Mouse (Mus musculus) liver, embryonic 13.5 days (tissue): ENCODE results near the gene Whamm. TPM values are rescaled to one million over a fixed set of nuclear protein-coding genes. Genes with fewer than 3 reads are reported as not detected.

Experiments
- ATAC-seq: fragments of 200-750 bp; cut with Nextera tagmentation; 2 replicates; pipeline ENCODE4 v1.8.0; 2017; ENCODE audit warnings: low read depth, mild to moderate bottlenecking, moderate number of reproducible peaks, moderate library complexity
- DNase-seq: peaks from one replicate; pipeline ENCODE4 v3.0.0; 2022
- H3K27ac ChIP-seq: fragments of 300-500 bp; sonication (generic); 2 replicates; pipeline ENCODE4 v1.5.1; 2015; ENCODE audit warnings: moderate library complexity, mild to moderate bottlenecking, inconsistent platforms
- H3K27me3 ChIP-seq: fragments of 300-500 bp; sonication (generic); 2 replicates; pipeline ENCODE4 v1.6.1; 2015; ENCODE audit warnings: mild to moderate bottlenecking, inconsistent platforms
- H3K36me3 ChIP-seq: fragments of 300-500 bp; sonication (generic); 2 replicates; pipeline ENCODE4 v1.6.1; 2015; ENCODE audit warnings: mild to moderate bottlenecking, inconsistent platforms
- H3K4me1 ChIP-seq: fragments of 300-500 bp; sonication (generic); replicated peaks from 2 replicates; pipeline ENCODE4 v1.6.1; 2015; ENCODE audit warnings: inconsistent platforms
- H3K4me2 ChIP-seq: fragments of 300-500 bp; sonication (generic); 2 replicates; pipeline ENCODE4 v1.6.1; 2015; ENCODE audit warnings: inconsistent platforms, mild to moderate bottlenecking, moderate library complexity
- H3K4me3 ChIP-seq: fragments of 300-500 bp; sonication (generic); replicated peaks from 2 replicates; pipeline ENCODE4 v1.5.1; 2015; ENCODE audit warnings: mild to moderate bottlenecking, inconsistent platforms
- H3K9ac ChIP-seq: fragments of 300-500 bp; sonication (generic); 2 replicates; pipeline ENCODE4 v1.6.1; 2015; ENCODE audit warnings: mild to moderate bottlenecking, inconsistent platforms
- H3K9me3 ChIP-seq: fragments of 300-500 bp; sonication (generic); replicated peaks from 2 replicates; pipeline ENCODE4 v1.6.1; 2016; ENCODE audit warnings: inconsistent platforms
- WGBS: fragments of 180-500 bp; shearing (Covaris S2); methylation state at CpG from one replicate; pipeline ENCODE4 v1.1.7; 2015; ENCODE audit not compliant: insufficient replicate concordance; 5-methylcytosine and 5-hydroxymethylcytosine counted together
- polyA plus RNA-seq: library from polyadenylated mRNA; unstranded; fragments of >200 nt; fragmentation: Nextera tagmentation; extraction: Ambion mirVana; gene quantifications from 2 replicates; pipeline ENCODE4 v1.2.1, GENCODE M21; 2015

The Whamm gene
- polyA plus RNA-seq, 1 experiment from 2014 or later: 4.0 TPM

- ATAC-seq: no peak
- no peak for DNase-seq
Observed at GRCm38 (mm10) chr7:81565381-81566055, 5.5 kb upstream of the Whamm start.

GRCm38 (mm10) chr7:81566332-81566731 is 4.7 kb upstream of the Whamm start:
- peaks cover 12% of the 10 kb centered on the region for H3K4me1 ChIP-seq
- H3K4me2 ChIP-seq: no peak overlapping the region
- ATAC-seq: no peak
- no peak overlapping the region for H3K4me3 ChIP-seq
- 28% methylated on average over 4 of the region's 4 CpGs for WGBS
- H3K27me3 ChIP-seq: no peaks in the 10 kb centered on the region
- H3K9ac ChIP-seq: no peak overlapping the region
- no peak for DNase-seq
- H3K36me3 ChIP-seq: no peaks in the 10 kb centered on the region
- no peaks in the 10 kb centered on the region for H3K9me3 ChIP-seq
- H3K27ac ChIP-seq: no peak overlapping the region

More at GRCm38 (mm10) chr7:81565381-81566055, 5.5 kb upstream of the Whamm start:
- no peak overlapping the region for H3K4me3 ChIP-seq
- no peaks in the 10 kb centered on the region for H3K9me3 ChIP-seq
- peaks cover 7% of the 10 kb centered on the region for H3K4me1 ChIP-seq
- no peak overlapping the region for H3K4me2 ChIP-seq
- H3K27me3 ChIP-seq: no peaks in the 10 kb centered on the region
- 59% methylated on average over 7 of the region's 7 CpGs for WGBS
- no peaks in the 10 kb centered on the region for H3K36me3 ChIP-seq
- no peak overlapping the region for H3K27ac ChIP-seq
- H3K9ac ChIP-seq: no peak overlapping the region

- H3K27ac ChIP-seq: no peak within 1 kb of the TSS
- no peak within 1 kb of the TSS for H3K9ac ChIP-seq
- peaks cover 12% of the 10 kb centered on the region for H3K4me1 ChIP-seq
- H3K4me3 ChIP-seq: no peak within 1 kb of the TSS
- H3K36me3 ChIP-seq: no peaks in the 10 kb centered on the region
- no peaks in the 10 kb centered on the region for H3K9me3 ChIP-seq
- ATAC-seq: no peak
- WGBS: 78% methylated on average over 9 of the region's 9 CpGs
- H3K27me3 ChIP-seq: no peaks in the 10 kb centered on the region
- DNase-seq: no peak
- H3K4me2 ChIP-seq: no peak within 1 kb of the TSS
Observed at GRCm38 (mm10) chr7:81566892-81567291, 4.2 kb upstream of the Whamm start, which contains the start of gene Fsd2. TSS of gene Fsd2 (minus strand) at chr7:81566944.

GRCm38 (mm10) chr7:81567396-81567795 is 3.7 kb upstream of the Whamm start:
- Histone ChIP-seq H3K4me3 (no peak overlapping the region), H3K4me1 (peaks cover 15% of the 10 kb centered on the region), H3K27me3 (no peaks in the 10 kb centered on the region), H3K9me3 (no peaks in the 10 kb centered on the region), H3K27ac (no peak overlapping the region), H3K9ac (no peak overlapping the region), H3K36me3 (no peaks in the 10 kb centered on the region), H3K4me2 (no peak overlapping the region)
- DNase-seq (no peak), ATAC-seq (no peak)
- WGBS: 78% methylated on average over 5 of the region's 5 CpGs

- Histone ChIP-seq H3K4me2 (no peak overlapping the region), H3K4me3 (no peak overlapping the region), H3K27me3 (no peaks in the 10 kb centered on the region), H3K4me1 (peaks cover 32% of the 10 kb centered on the region), H3K9me3 (no peaks in the 10 kb centered on the region), H3K27ac (no peak overlapping the region), H3K9ac (no peak overlapping the region), H3K36me3 (peaks cover 2% of the 10 kb centered on the region)
- 84% methylated on average over 1 of the region's 1 CpGs for WGBS
- DNase-seq: no peak
- no peak for ATAC-seq
Observed at GRCm38 (mm10) chr7:81569851-81570250, 1.2 kb upstream of the Whamm start.

- H3K9me3 ChIP-seq: no peaks in the 10 kb centered on the region
- H3K4me1 ChIP-seq: peaks cover 32% of the 10 kb centered on the region
- DNase-seq (no peak), ATAC-seq (no peak)
- peak overlapping the region; percentile 79 for H3K4me2 ChIP-seq
- H3K36me3 ChIP-seq: peaks cover 6% of the 10 kb centered on the region
- no peak overlapping the region for H3K4me3 ChIP-seq
- H3K27me3 ChIP-seq: no peaks in the 10 kb centered on the region
- no peak overlapping the region for H3K27ac ChIP-seq
- H3K9ac ChIP-seq: peak overlapping the region; percentile 44; the same call in 1 of the 2 replicates
- WGBS: 88% methylated on average over 3 of the region's 3 CpGs
Observed at GRCm38 (mm10) chr7:81570271-81570670, 795 bp upstream of the Whamm start.

GRCm38 (mm10) chr7:81570752-81571107 is 336 bp upstream of the Whamm start:
- H3K4me1 ChIP-seq: peaks cover 32% of the 10 kb centered on the region
- no peaks in the 10 kb centered on the region for H3K27me3 ChIP-seq
- DNase-seq (no peak), ATAC-seq (peak; percentile 16)
- WGBS: 6% methylated on average over 5 of the region's 5 CpGs
- peaks cover 10% of the 10 kb centered on the region for H3K36me3 ChIP-seq
- peak overlapping the region; percentile 79 for H3K4me2 ChIP-seq
- no peaks in the 10 kb centered on the region for H3K9me3 ChIP-seq
- H3K9ac ChIP-seq: peak overlapping the region; percentile 44; the same call in 1 of the 2 replicates
- no peak overlapping the region for H3K27ac ChIP-seq
- H3K4me3 ChIP-seq: peak overlapping the region; percentile 97

GRCm38 (mm10) chr7:81571941-81572441 is 925 bp downstream of the Whamm start:
- H3K4me3 ChIP-seq: peak overlapping the region; percentile 97
- ATAC-seq (no peak), DNase-seq (no peak)
- peak overlapping the region; percentile 97 for H3K27ac ChIP-seq
- H3K4me1 ChIP-seq: peaks cover 34% of the 10 kb centered on the region
- WGBS: 11% methylated on average over 15 of the region's 15 CpGs
- H3K4me2 ChIP-seq: peak overlapping the region; percentile 79
- no peaks in the 10 kb centered on the region for H3K9me3 ChIP-seq
- peaks cover 22% of the 10 kb centered on the region for H3K36me3 ChIP-seq
- H3K27me3 ChIP-seq: no peaks in the 10 kb centered on the region
- peak overlapping the region; percentile 97 for H3K9ac ChIP-seq

GRCm38 (mm10) chr7:81572610-81573268 is 1.7 kb downstream of the Whamm start:
- H3K36me3 ChIP-seq: peaks cover 30% of the 10 kb centered on the region
- H3K27me3 ChIP-seq: no peaks in the 10 kb centered on the region
- H3K4me2 ChIP-seq: peak overlapping the region; percentile 79
- H3K4me3 ChIP-seq: peak overlapping the region; percentile 97
- H3K27ac ChIP-seq: peak overlapping the region; percentile 97
- ATAC-seq: no peak
- DNase-seq: peak; percentile 13
- no peaks in the 10 kb centered on the region for H3K9me3 ChIP-seq
- WGBS: 42% methylated on average over 6 of the region's 6 CpGs
- H3K9ac ChIP-seq: peak overlapping the region; percentile 97
- H3K4me1 ChIP-seq: peaks cover 34% of the 10 kb centered on the region

- WGBS: 55% methylated on average over 6 of the region's 6 CpGs
- Histone ChIP-seq H3K27ac (peak overlapping the region; percentile 97), H3K4me2 (peak overlapping the region; percentile 79), H3K4me1 (peaks cover 39% of the 10 kb centered on the region), H3K4me3 (peak overlapping the region; percentile 97), H3K9me3 (no peaks in the 10 kb centered on the region), H3K9ac (peak overlapping the region; percentile 97; the same call in 1 of the 2 replicates), H3K36me3 (peaks cover 36% of the 10 kb centered on the region), H3K27me3 (no peaks in the 10 kb centered on the region)
- DNase-seq (peak; percentile 66), ATAC-seq (peak; percentile 30; the same call in 1 of the 2 replicates)
Observed at GRCm38 (mm10) chr7:81573397-81573796, 2.3 kb downstream of the Whamm start.

- Histone ChIP-seq H3K4me3 (no peak overlapping the region; the same call in 1 of the 2 replicates), H3K9ac (0 out of 2 replicates have a peak overlapping the region, but pooled peaks have one; percentile 97), H3K4me1 (peaks cover 44% of the 10 kb centered on the region), H3K9me3 (no peaks in the 10 kb centered on the region), H3K27ac (peak overlapping the region; percentile 97), H3K36me3 (peaks cover 40% of the 10 kb centered on the region), H3K27me3 (no peaks in the 10 kb centered on the region), H3K4me2 (peak overlapping the region; percentile 79)
- WGBS: 88% methylated on average over 9 of the region's 9 CpGs
- no peak for ATAC-seq
- no peak for DNase-seq
Observed at GRCm38 (mm10) chr7:81573821-81574220, 2.8 kb downstream of the Whamm start.
